Mouse (Mus musculus) lung, postnatal 0 days (tissue): ENCODE measurements around the gene Pxmp2.

ENCODE experiments used
- CTCF ChIP-seq: IDR thresholded peaks from 2 replicates; pipeline ENCODE4 v1.5.1; 2016; ENCODE audit warnings: antibody characterized with exemption, mild to moderate bottlenecking
- EP300 ChIP-seq: IDR thresholded peaks from 2 replicates; pipeline ENCODE4 v1.6.1; 2016; ENCODE audit warnings: antibody characterized with exemption, mild to moderate bottlenecking, control low read depth

- TF ChIP-seq EP300 (no peak), CTCF (no peak)
These were observed 27.1 kb upstream of the Pxmp2 start for GRCm38 (mm10) chr5:110313127-110313526.
